In the genomic region with DNA sequence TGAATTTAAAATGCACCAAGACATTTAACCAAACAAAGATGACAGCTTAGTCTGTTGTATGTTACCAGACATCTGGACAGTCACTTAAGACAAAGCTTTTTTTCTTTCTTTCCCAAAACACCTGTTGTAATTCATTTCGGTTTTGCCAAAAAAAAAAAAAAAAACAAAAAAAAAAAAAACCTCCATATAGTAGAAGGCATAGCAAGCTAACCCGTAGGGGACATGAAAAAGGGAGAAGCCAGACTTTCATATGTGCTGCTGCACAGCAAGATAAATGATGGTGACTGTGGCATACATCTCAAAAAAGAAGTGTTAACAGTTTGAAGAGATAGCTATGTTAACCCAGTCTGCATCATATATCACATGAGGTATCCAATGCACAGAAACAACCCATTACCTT, we compare ENCODE assay signal across 8 mouse cellular contexts. TPM values are rescaled to one million over a fixed set of nuclear protein-coding genes. Genes with fewer than 3 reads are reported as not detected.
DNase-seq lines count a peak whose midpoint lies in the region; ATAC-seq and TF ChIP-seq lines count a peak whose summit lies in the region.

No protein-coding gene starts in this region.

- peak overlapping the region; percentile 81 for H3K4me3 ChIP-seq in gastrocnemius, adult 2 months
- peak overlapping the region; percentile 54 for H3K4me3 ChIP-seq in forebrain, embryonic 16.5 days (replicated peaks; ENCODE audit: low read length)
- H3K4me3 ChIP-seq in liver, embryonic 16.5 days (ENCODE audit: low read depth, low read length): peak overlapping the region; percentile 70

- peak overlapping the region; percentile 83 for H3K27ac ChIP-seq in gastrocnemius, adult 2 months
- H3K27ac ChIP-seq in forebrain, embryonic 16.5 days (ENCODE audit: low read length): no peak overlapping the region
- no peak overlapping the region for H3K27ac ChIP-seq in liver, embryonic 16.5 days (ENCODE audit: low read length)

- 67% methylated on average over 2 of the region's 2 CpGs for WGBS in forebrain, embryonic 16.5 days
- 20% methylated on average over 2 of the region's 2 CpGs for WGBS in liver, embryonic 16.5 days (ENCODE audit: insufficient replicate concordance)

- H3K9ac ChIP-seq in forebrain, embryonic 16.5 days (replicated peaks; ENCODE audit: low read depth, low read length): no peak overlapping the region
- 0 out of 2 replicates have a peak overlapping the region, but pooled peaks have one; percentile 58 for H3K9ac ChIP-seq in liver, embryonic 16.5 days (ENCODE audit: low read depth, low read length)

- no peak for TF ChIP-seq CTCF in gastrocnemius, adult 2 months (IDR thresholded peaks at IDR 0.05)

- peak; percentile 1 for ATAC-seq in CD4-positive, CD25-positive, alpha-beta regulatory T cell, adult 4 months
- 0 out of 2 replicates have a peak, but pooled peaks have one; percentile 10 for ATAC-seq in forebrain, embryonic 16.5 days
- no peak for ATAC-seq in liver, embryonic 16.5 days (ENCODE audit: low read depth)

- 0 out of 2 replicates have a peak, but pooled peaks cover 3% of the 10 kb centered on the region for H3K27me3 ChIP-seq in forebrain, embryonic 16.5 days (replicated peaks; ENCODE audit: control insufficient read depth, insufficient read depth, low read length)
- H3K27me3 ChIP-seq in liver, embryonic 16.5 days (ENCODE audit: control insufficient read depth, insufficient read depth, low read depth, low read length): no peaks in the 10 kb centered on the region

- H3K4me2 ChIP-seq in forebrain, embryonic 16.5 days (ENCODE audit: low read length): peak overlapping the region; percentile 96
- peak overlapping the region; percentile 79 for H3K4me2 ChIP-seq in liver, embryonic 16.5 days (ENCODE audit: low read depth, low read length)

- H3K9me3 ChIP-seq in forebrain, embryonic 16.5 days (ENCODE audit: control insufficient read depth, low read length): no peaks in the 10 kb centered on the region
- H3K9me3 ChIP-seq in liver, embryonic 16.5 days (replicated peaks; ENCODE audit: control insufficient read depth, low read length): no peaks in the 10 kb centered on the region

- H3K36me3 ChIP-seq in forebrain, embryonic 16.5 days (ENCODE audit: control insufficient read depth, insufficient read depth): no peaks in the 10 kb centered on the region
- no peaks in the 10 kb centered on the region for H3K36me3 ChIP-seq in liver, embryonic 16.5 days (ENCODE audit: control insufficient read depth, insufficient read depth)

- intact Hi-C loops in gastrocnemius, adult 2 months (cut with DNase I): no loop called here

- no peak for DNase-seq in gastrocnemius, adult 2 months
- DNase-seq in gastrocnemius, postnatal 10 days: no peak
- no peak for DNase-seq in urinary bladder, adult 18-20 months (ENCODE audit: low spot score in 2 of 2)
- no peak for DNase-seq in frontal cortex, postnatal 25 days (ENCODE audit: low spot score in 2 of 2)
- no peak for DNase-seq in layer of hippocampus, postnatal 25 days (ENCODE audit: extremely low spot score in 1 of 2, low spot score in 1 of 2)

- H3K4me1 ChIP-seq in forebrain, embryonic 16.5 days (replicated peaks; ENCODE audit: control insufficient read depth, insufficient read depth, low read length): peaks cover 8% of the 10 kb centered on the region
- no peaks in the 10 kb centered on the region for H3K4me1 ChIP-seq in liver, embryonic 16.5 days (ENCODE audit: control insufficient read depth, low read depth, low read length)

RNA-seq across cellular contexts. Expression of gene Gbp7, which starts 0.5 kb away (rescaled TPM):
- total RNA-seq in gastrocnemius, adult 2 months (2021): 10 to 100 TPM in 1 of 2 experiments, 1 to 10 TPM in 1; 6.3 to 28.4 TPM
- total RNA-seq in gastrocnemius, postnatal 10 days (2021): 1 to 10 TPM; 4.3 to 5.8 TPM
- polyA plus RNA-seq in CD4-positive, CD25-positive, alpha-beta regulatory T cell, adult 4 months (2017; shearing (Covaris generic)): 100 to 1,000 TPM; 242 to 294 TPM
- polyA plus RNA-seq in forebrain, embryonic 16.5 days (2015; fragmentation: Nextera tagmentation; extraction: Ambion mirVana): 1.4 TPM in 2 replicates
- polyA plus RNA-seq in liver, embryonic 16.5 days (2015; fragmentation: Nextera tagmentation; extraction: Ambion mirVana): 3.0 and 3.6 TPM in 2 replicates
- 1 to 10 TPM; 2.2 TPM for total RNA-seq in layer of hippocampus, postnatal 25 days (2021)

RNA-seq across cellular contexts. Expression of gene Gbp3, which starts 30.2 kb away (rescaled TPM):
- total RNA-seq in gastrocnemius, adult 2 months (2021): 1 to 10 TPM; 2.9 to 3.0 TPM
- total RNA-seq in gastrocnemius, postnatal 10 days (2021): 1 to 10 TPM; 6.6 to 8.6 TPM
- polyA plus RNA-seq in CD4-positive, CD25-positive, alpha-beta regulatory T cell, adult 4 months (2017; shearing (Covaris generic)): 100 to 1,000 TPM; 101 to 122 TPM
- polyA plus RNA-seq in forebrain, embryonic 16.5 days (2015; fragmentation: Nextera tagmentation; extraction: Ambion mirVana): 0.60 and 0.99 TPM in 2 replicates
- polyA plus RNA-seq in liver, embryonic 16.5 days (2015; fragmentation: Nextera tagmentation; extraction: Ambion mirVana): 1.4 TPM in 2 replicates
- total RNA-seq in layer of hippocampus, postnatal 25 days (2021): 1 to 10 TPM; 2.4 to 3.2 TPM

RNA-seq across cellular contexts. Expression of gene Gbp5, which starts 35.8 kb away (rescaled TPM):
- total RNA-seq in gastrocnemius, adult 2 months (2021): 1 to 10 TPM; 1.5 to 5.5 TPM
- 1 to 10 TPM; 2.2 to 3.2 TPM for total RNA-seq in gastrocnemius, postnatal 10 days (2021)
- 10 to 100 TPM; 18.3 to 29.5 TPM for polyA plus RNA-seq in CD4-positive, CD25-positive, alpha-beta regulatory T cell, adult 4 months (2017; shearing (Covaris generic))
- polyA plus RNA-seq in forebrain, embryonic 16.5 days (2015; fragmentation: Nextera tagmentation; extraction: Ambion mirVana): not detected in 2 replicates
- 0.13 TPM in 2 replicates for polyA plus RNA-seq in liver, embryonic 16.5 days (2015; fragmentation: Nextera tagmentation; extraction: Ambion mirVana)
- 1 to 10 TPM; 1.0 to 1.2 TPM for total RNA-seq in layer of hippocampus, postnatal 25 days (2021)
